Mouse (Mus musculus): ENCODE measurements around the gene Stn1.
"Not testable (repeated sequence)": the region's sequence is repeated elsewhere in the genome, so short reads cannot be mapped to it uniquely, and the experiment has no call there.

The Stn1 gene

GRCm38 (mm10) chr19:47537300-47537792 lies at the start of gene Stn1:
TSS of gene Stn1 (minus strand) at chr19:47537507.
- DNase-seq (ENCODE audit: low spot score), result peak; percentile 18

GRCm38 (mm10) chr19:47587009-47587408 lies 49.7 kb upstream of the Stn1 start:
- DNase-seq (ENCODE audit: low spot score), result no peak

GRCm38 (mm10) chr19:47585772-47586171 lies 48.5 kb upstream of the Stn1 start:
- no peak for DNase-seq (ENCODE audit: low spot score)

- DNase-seq (ENCODE audit: low spot score), result peak; percentile 38
Measured at GRCm38 (mm10) chr19:47579788-47580631, 42.7 kb upstream of the Stn1 start.

GRCm38 (mm10) chr19:47579225-47579787 lies 42.0 kb upstream of the Stn1 start, which contains the start of gene Slk:
TSS of gene Slk (plus strand) at chr19:47579678.
- peak; percentile 85 for DNase-seq (ENCODE audit: low spot score)

- DNase-seq (ENCODE audit: low spot score), result peak; percentile 59
Measured at GRCm38 (mm10) chr19:47578581-47579224, 41.4 kb upstream of the Stn1 start.

GRCm38 (mm10) chr19:47573718-47574117 lies 36.4 kb upstream of the Stn1 start:
- no peak for DNase-seq (ENCODE audit: low spot score)

GRCm38 (mm10) chr19:47571981-47572380 lies 34.7 kb upstream of the Stn1 start:
- not testable (repeated sequence) for DNase-seq (ENCODE audit: low spot score)

GRCm38 (mm10) chr19:47570042-47570441 lies 32.7 kb upstream of the Stn1 start:
- DNase-seq (ENCODE audit: low spot score), result no peak

GRCm38 (mm10) chr19:47565994-47566393 lies 28.7 kb upstream of the Stn1 start:
- no peak for DNase-seq (ENCODE audit: low spot score)

- DNase-seq (ENCODE audit: low spot score), result no peak
Measured at GRCm38 (mm10) chr19:47565031-47565654, 27.8 kb upstream of the Stn1 start.

- DNase-seq (ENCODE audit: low spot score), result no peak
Measured at GRCm38 (mm10) chr19:47563715-47564114, 26.4 kb upstream of the Stn1 start.

- peak; percentile 47 for DNase-seq (ENCODE audit: low spot score)
Measured at GRCm38 (mm10) chr19:47561996-47562441, 24.7 kb upstream of the Stn1 start.

- no peak for DNase-seq (ENCODE audit: low spot score)
Measured at GRCm38 (mm10) chr19:47560544-47561161, 23.3 kb upstream of the Stn1 start.

GRCm38 (mm10) chr19:47559751-47560512 lies 22.6 kb upstream of the Stn1 start:
- no peak for DNase-seq (ENCODE audit: low spot score)

- no peak for DNase-seq (ENCODE audit: low spot score)
Measured at GRCm38 (mm10) chr19:47559145-47559544, 21.8 kb upstream of the Stn1 start.

- DNase-seq (ENCODE audit: low spot score), result no peak
Measured at GRCm38 (mm10) chr19:47549584-47549983, 12.3 kb upstream of the Stn1 start.

- no peak for DNase-seq (ENCODE audit: low spot score)
Measured at GRCm38 (mm10) chr19:47549174-47549573, 11.9 kb upstream of the Stn1 start.

GRCm38 (mm10) chr19:47548432-47549076 lies 11.2 kb upstream of the Stn1 start:
- no peak for DNase-seq (ENCODE audit: low spot score)

GRCm38 (mm10) chr19:47545528-47545927 lies 8.2 kb upstream of the Stn1 start:
- DNase-seq (ENCODE audit: low spot score), result no peak

Data from yolk sac, embryonic 10.5 days (tissue).